Mouse (Mus musculus): ENCODE data around the gene Lipk.

Gene Lipk

DNA sequence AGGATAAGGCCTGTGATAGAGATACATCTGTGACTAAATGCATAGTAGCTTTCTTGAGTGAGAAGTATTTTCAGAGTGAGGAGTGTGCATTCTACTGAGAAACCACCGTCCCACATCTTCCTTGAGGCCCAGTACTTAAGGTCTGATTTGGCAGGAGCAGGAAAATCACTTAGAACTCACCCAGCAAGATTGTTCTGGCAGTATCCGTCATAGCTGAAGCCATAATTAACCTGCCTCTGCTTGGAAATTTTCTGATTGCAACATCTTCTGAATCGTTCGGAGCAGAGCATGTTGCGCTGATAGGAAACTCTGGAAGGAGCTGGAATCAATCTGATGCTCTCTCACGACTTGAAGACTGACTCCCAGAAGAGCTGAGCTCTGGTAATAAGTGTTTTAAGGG is at the start of gene Lipk:
Gene Lipk (plus strand): TSS at position 289 of the 400 bp plus-strand sequence.
- DNase-seq (ENCODE audit: low spot score), result no peak

DNA sequence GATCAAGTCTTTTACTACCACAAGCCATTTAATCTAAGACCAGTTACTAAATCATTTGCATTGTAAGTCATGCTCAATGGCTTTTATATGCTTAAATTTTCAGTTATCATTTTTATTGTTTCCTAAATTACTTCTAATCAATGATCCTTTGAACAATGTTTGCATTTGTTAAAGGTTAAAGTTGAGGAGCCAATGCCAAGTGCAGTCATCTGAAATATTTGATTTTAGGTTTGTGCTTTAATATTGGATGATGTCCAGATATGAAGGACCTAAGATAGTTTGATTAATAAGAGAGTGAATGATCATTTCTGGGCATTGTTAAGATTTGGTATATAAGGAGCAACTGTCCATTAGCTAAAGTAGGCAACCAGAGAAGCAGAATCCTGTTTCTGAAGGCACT is 47.2 kb upstream of the Lipk start, which contains the start of gene Lipf:
Gene Lipf (plus strand): TSS at position 301 of the 400 bp plus-strand sequence.
- no peak for DNase-seq (ENCODE audit: low spot score)

DNA sequence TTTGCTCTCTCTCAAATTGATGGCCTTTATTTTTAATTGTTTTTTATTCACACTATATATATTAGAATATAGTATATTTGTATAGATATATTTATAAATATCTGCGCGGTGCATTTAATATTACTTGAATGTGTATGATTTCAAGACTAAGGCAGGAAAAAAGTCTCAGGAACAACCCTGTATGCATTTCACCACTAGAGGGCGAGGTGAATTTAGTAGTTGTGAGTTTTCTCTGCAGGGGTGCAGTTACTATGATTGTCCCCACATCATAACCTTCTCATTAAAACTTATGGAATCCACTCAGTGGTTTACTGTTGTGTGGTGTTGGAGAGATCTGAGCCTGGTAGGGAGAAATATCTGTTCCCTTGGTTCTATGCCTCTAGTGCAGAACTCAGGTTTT is 29.1 kb upstream of the Lipk start:
- DNase-seq (ENCODE audit: low spot score), result peak; percentile 1

DNA sequence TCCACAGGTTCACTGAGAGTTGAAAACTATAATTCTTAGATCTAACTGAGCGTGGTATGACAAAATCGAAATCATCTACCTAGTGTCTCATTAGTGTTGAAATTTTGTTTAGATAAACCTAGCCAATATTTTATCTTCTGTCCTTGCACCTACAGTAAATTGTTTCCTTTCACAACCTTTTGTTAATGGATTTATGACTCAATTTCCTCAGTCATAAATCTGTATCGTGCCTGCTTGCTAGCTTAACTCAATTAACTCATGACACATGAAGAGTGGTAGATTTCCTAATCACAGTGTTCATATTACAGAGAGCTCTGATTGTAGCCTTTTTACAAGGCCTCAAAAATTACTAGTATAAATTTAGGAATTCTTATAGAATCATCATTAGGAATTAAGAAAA is 25.0 kb upstream of the Lipk start:
- no peak for DNase-seq (ENCODE audit: low spot score)

DNA sequence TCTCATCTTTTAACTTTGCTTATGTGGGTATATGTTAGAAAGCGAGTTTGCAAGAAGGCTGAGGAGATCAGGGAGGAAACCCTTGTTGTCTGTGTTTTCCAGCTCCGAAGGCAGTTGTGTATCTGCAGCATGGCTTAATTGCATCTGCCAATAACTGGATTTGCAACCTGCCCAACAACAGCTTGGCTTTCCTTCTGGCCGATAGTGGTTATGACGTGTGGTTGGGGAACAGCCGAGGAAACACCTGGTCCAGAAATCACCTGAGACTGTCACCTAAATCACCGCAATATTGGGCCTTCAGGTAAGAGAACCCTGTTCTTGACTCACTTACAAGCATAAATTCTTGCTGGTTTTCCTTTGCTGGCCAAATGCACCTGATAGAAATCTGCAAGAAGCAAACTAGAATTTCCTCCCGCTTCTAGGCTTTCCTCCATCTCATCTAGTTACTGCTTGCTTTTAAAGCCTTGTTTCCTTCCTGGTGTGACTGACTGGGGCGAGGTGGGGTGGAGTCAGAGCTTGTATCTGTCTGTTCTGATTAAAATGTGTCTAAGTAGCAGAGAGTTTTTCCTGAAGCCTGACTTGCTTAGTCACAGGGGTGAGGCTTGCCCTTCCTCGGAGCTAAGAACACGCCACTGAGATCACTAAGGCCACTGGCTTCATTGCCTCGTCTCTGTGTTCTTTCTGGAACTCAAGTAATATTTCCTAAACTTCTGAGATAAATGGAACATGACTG is 13.5 kb downstream of the Lipk start:
- DNase-seq (ENCODE audit: low spot score), result no peak

DNA sequence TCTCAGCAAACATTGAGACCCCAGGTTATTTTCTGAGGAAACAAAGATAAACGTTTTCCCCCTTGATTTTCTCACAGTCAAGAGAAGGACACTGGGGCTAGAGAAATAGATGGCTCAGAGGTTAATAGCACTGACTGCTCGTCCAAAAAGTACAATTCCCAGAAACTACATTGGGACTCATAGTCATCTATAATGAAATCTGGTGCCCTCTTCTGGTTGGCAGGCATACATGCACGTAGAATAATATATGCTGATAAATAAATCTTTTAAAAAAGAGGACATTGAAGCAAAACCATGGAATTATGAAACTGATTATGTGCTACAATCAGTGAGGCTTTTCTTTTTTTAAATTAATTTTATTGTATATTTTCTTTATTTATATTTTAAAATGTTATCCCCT is 14.7 kb downstream of the Lipk start:
- DNase-seq (ENCODE audit: low spot score), result no peak

DNA sequence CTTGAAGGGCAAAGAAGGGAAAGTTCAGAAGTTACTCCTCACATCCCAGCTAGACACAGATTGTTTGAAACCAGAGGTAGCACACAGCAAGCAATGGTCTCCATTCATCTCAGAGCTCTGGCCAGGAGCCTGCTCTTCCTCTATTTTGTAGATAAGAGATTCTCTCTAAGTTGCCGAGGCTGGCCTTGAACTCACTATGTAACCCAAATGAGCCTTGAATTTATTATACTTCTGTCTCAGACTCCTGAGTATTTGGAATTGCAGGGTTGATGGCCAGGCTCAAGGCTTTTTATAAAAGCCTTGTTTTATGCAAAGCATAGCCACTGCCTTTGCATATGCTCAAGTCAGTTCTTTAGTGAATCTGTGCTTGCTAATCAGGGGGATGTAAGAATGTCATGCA is 31.6 kb downstream of the Lipk start:
- no peak for DNase-seq (ENCODE audit: low spot score)

DNA sequence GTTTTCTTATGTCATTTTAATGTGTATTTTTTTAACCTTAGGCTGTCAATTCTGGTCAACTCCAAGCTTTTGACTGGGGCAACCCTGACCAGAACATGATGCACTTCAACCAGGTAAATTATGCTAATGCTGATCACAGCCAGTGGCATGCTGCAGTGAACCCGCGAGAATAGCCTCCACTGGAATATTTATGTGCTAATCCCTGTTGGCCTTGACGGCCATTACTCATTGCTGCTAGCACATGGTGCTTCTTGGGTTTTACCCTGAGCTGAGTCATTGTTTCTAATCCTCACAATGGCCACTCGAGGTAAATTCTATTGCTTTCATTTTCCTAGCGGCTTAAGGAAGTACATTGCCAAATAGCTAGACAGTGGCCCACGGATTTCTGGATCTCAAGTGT is 34.9 kb downstream of the Lipk start:
- no peak for DNase-seq (ENCODE audit: low spot score)

DNA sequence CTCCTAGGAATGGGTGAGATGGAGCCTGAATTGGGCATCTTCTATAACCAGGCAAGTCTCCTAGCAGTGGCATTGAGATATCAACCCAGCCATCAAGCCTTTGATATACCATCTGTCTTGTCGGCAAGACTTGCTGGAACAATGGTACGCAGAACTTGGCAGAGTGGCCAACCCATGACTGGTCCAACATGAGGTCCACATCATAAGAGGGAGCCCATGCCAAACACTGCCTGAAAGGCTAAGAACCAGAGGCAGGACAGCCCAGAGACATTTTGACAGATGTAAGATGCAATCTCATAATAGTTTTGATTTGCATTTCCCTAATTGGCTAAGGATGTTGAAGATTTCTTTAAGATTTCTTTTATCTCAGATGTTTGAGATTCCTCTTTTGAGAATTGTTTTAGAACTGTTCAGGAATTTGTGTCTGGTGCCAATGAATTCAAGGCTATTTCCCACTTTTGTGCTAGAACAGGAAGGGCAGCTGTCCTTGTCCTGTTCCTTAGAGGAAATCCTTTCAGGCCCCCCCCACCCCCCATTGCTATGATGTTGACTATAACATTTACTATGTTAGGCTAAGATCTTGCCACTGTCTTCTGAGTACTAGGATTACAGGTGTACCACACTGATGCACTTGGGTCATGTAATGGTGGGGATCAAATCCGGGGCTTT is 41.4 kb downstream of the Lipk start:
- DNase-seq (ENCODE audit: low spot score), result no peak

DNA sequence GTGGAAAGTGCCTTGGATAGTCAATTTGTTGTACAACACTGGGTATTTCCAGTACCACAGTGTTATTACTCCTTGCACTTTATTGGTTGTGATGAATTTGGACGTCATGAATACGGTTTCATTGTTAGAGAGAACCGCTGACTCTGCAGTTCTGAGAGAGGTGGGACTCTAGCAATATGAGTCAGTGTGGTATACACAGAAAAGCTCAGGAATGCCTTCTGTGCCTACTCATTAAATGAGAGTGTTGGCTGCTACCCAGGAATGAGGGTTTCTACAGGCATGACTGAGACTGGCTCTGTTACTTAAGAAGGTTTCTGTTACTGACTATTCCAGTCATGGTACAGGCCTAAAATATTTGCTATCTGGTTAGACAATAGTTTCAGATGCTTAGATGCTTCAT is 43.4 kb downstream of the Lipk start:
- DNase-seq (ENCODE audit: low spot score), result no peak

DNA sequence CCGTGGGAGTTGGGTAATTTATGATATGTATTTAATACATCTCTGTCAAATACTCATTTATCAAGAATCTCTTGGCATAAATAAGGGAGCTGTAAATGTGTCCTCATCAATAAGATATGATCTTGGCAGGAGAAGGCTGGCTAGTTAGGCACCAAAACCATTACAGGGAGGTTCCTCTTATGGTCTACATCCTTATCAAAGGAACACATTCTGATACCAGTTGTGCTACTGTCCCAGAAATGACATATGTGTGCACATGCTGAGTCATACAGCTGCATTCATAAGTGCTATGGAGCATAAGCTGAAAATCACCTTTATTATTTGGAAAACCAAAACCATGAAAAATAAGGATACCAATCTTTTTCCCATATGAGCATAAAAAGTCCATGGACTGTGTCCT is 55.5 kb downstream of the Lipk start:
- DNase-seq (ENCODE audit: low spot score), result no peak

DNA sequence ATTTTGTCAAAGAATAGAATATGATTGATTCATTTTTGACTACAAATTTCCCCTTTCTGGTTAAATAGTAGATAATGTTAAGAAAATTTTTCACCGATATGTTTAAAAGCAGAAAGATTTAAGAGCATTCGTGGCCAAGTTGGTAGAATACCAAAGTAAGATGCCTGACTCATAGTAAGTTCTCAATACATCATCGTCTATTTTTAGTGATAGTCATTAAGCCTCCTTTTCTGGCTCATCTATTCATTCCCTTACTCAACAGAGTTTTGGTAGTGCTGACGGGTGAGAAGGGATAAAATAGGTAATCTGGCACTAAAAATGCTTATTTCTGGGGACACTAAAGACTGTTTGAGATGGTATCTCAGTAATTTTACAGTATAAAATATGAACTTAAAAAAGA is 56.0 kb downstream of the Lipk start:
- DNase-seq (ENCODE audit: low spot score), result no peak

DNA sequence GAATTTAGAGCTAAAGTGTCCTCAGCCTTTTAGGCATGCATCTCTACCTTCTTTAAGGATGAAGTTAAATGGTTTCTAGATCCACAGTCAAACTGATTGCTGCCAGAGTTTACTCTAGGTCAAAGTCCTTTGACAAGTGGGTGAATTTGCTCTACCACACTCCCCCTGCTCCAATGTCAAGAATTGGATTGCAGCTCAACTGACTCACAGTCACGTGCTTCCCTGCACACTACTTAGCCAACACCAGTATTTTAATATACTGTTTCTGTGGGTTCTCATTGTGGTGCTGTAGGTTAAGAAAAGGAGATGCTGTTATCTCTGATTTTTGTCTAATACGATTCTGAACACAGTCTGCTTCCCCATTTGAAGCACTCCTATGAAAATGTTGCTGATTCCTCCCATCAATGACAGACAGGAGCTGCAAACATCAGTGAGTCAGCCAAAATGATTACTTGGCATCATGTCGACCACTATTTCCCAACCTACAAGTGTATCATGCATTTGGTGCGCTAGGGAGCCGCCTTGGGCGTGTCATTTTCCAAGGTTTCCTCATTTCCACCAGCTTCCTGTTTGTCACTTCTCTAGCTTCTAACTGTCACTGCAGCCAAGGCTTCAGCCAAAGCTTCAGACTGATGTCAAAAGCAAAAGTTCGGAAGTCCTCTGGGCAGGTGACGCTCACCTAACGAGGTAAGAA is 58.8 kb downstream of the Lipk start, which contains the start of gene Lipn:
Gene Lipn (plus strand): TSS at position 580 of the 694 bp plus-strand sequence.
- no peak for DNase-seq (ENCODE audit: low spot score)

DNA sequence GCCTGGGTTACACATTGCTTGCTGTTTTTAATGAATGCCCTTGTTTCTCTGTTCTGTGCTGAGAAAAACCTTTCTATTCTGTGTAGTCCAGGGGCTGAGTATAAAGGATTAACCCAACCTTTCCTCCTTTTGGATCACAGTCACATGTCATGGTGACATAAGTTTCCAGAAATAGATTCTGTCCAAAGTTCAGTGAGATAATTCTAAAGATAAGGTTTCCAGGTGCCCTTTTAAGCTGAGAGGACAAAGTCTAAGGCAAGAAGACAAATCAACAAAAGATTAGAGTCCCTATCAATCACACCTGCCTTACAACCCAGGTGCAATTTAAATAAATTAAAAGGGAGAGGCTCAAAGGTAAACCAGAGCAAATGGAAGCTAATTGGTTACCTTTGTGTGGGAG is 66.1 kb downstream of the Lipk start:
- no peak for DNase-seq (ENCODE audit: low spot score)

DNA sequence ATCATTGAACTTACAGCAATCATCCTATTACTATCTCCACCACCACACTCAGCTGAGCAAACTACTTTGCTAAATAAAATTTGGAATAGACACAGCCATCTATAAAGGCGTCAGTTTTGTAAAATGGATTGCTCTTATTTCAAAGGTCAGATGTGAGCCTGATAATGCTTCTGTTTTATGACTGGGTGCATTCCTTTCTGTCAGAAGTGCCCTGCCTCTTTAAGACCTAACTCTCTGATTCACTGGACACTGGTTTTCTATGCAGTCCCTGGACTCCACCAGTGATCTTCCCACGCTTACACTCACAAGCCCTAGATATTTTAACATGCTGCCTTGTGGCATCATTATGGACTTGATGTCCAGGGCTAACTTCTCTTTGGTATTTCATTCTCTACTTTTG is 70.0 kb downstream of the Lipk start:
- no peak for DNase-seq (ENCODE audit: low spot score)

DNA sequence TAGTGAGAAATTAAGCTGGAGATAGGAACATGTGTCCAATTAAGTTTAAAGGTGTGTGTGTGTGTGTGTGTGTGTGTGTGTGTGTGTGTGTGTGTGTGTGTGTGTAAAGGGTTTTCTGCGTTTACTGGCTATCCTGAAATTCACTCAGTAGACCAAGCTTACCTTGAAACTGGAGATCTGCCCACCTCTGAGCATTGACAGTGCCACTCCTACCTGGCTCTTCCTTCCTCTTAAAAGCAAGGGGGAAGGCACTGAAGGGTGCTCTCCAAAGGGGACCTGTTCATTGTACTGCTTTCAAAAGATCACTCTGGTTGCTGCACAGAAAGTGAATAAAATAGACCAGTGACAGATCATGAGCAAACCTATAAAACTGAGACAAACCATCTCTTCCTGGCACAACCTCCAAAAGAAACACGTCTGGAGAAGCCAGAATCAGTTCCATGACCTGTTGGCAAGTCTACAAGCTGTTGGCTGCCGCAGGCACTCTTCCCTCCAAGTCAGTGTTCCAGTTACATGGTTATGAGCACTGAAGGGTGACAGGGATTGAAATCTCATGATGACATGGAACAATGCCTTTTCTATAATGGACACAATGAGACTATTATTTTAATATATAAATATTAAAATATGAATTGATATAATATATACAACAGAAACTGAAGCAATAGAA is 81.1 kb downstream of the Lipk start:
- DNase-seq (ENCODE audit: low spot score), result no peak

DNA sequence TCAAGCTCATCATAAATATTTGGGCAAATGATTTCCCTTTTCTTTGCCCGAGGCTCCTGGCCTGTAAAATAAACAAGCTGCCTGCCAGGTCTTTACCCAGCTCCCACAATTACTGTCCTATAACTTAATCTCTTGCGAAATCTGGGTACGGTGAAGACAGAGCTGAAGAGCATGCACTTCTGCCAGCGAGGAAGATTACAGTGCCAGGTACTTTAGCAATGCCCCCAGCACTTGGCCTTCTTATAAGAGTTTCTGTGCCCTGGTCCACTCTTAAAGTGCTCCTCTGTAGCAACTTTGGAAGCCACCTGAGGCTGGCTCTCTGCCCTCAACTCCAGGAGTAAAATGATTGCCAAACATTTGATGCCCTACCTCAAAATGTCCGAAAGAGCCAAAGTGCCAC is 87.3 kb downstream of the Lipk start:
- DNase-seq (ENCODE audit: low spot score), result no peak

DNA sequence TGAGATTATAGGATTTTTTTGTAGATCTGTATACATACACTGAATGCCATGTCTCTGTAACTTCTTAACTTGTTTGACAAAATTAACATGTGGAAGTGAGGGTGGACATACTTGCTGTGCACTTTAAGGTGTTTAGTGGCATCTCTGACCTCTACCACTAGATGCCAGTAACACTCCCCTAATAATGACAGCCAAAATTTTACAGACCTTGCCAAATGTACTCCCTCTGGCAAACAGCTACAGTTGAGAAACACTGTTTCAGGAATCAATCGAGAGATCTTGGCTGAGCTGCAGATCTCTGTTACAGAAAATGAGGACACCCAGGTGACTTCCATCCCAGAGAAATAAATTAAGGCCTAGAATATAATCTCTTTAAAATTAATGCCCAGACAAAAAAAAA is 88.1 kb downstream of the Lipk start:
- no peak for DNase-seq (ENCODE audit: low spot score)

Measured in c-Kit-positive CD71-positive TER-119-positive erythroid progenitor cells, embryonic 14.5 days (primary cell).